Mouse (Mus musculus): ENCODE data around the gene Rtkn2. TPM values are rescaled to one million over a fixed set of nuclear protein-coding genes. Genes with fewer than 3 reads are reported as not detected.

Rtkn2 gene
- polyA plus RNA-seq, 1 experiment from 2014 or later = 3.4 TPM

DNA sequence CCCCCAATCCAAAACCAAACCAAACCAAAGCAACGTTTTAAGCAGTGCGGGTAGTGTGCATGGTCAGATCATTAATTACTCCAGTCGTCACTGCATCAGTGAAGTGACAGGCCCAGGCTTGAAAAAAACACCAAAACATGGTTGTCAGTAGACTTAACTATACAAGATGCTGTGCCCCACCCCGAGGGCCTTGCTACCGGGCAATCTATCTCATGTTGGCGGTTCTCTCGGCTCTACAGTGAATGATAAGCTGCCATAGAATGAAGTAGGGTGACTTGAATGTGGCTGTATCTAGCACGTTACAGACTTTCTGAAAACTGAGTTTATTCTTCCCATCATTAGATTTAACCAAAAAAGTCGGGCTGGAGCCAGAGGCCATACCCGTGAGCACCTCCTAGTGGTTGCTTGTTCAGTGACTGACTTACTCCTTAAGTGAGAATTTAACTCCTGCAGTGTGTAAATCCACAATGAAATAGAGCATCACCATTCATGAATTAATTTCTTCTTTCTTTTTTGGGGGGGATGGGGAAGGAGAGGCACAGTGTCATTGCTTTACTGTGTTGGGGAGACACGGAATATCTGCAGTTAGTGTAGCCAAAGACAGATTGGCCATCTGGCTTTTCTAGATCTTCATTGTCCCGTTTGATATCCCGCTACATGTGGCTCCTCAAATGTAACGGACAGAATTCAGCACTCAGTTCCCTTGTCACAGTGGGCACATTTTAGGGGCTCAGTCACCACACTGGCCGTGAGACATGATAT lies 110.2 kb downstream of the Rtkn2 start:
- DNase-seq (ENCODE audit: low spot score) (no peak), ATAC-seq (ENCODE audit: low FRiP score) (no peak)
- Histone ChIP-seq H3K27me3 (ENCODE audit: control insufficient read depth, insufficient read depth, low read length) (no peaks in the 10 kb centered on the region), H3K27ac (no peak overlapping the region), H3K4me1 (replicated peaks; ENCODE audit: control insufficient read depth, insufficient read depth, low read length) (no peaks in the 10 kb centered on the region), H3K9me3 (ENCODE audit: control insufficient read depth, low read length) (no peaks in the 10 kb centered on the region), H3K36me3 (replicated peaks; ENCODE audit: control insufficient read depth, insufficient read depth) (no peaks in the 10 kb centered on the region), H3K4me3 (replicated peaks; ENCODE audit: low read length) (no peak overlapping the region), H3K9ac (no peak overlapping the region), H3K4me2 (replicated peaks) (no peak overlapping the region)
- 69% methylated on average over 15 of the region's 15 CpGs for WGBS

DNA sequence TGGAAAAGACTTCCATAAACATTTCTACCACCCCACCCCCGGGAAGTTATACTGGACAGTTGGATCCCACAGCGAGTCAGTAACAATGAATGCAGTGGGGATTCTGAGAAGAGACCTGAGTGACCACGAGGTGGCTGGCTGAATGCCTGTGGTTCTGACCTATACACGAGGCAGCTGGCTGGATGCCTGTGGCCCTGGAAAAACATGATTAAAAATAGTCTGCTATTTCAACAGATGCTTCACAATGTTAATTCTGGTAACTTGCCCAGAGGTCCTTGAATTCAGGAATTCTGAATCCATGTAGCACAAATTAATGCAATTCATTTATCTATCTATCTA lies 110.8 kb downstream of the Rtkn2 start:
- no peaks in the 10 kb centered on the region for H3K9me3 ChIP-seq (ENCODE audit: control insufficient read depth, low read length)
- H3K4me2 ChIP-seq (replicated peaks) = no peak overlapping the region
- WGBS = 66% methylated on average over 4 of the region's 4 CpGs
- no peak overlapping the region for H3K9ac ChIP-seq
- H3K36me3 ChIP-seq (replicated peaks; ENCODE audit: control insufficient read depth, insufficient read depth) = no peaks in the 10 kb centered on the region
- ATAC-seq (ENCODE audit: low FRiP score) (no peak), DNase-seq (ENCODE audit: low spot score) (no peak)
- no peaks in the 10 kb centered on the region for H3K4me1 ChIP-seq (replicated peaks; ENCODE audit: control insufficient read depth, insufficient read depth, low read length)
- no peak overlapping the region for H3K4me3 ChIP-seq (replicated peaks; ENCODE audit: low read length)
- H3K27ac ChIP-seq = no peak overlapping the region
- H3K27me3 ChIP-seq (ENCODE audit: control insufficient read depth, insufficient read depth, low read length) = no peaks in the 10 kb centered on the region

DNA sequence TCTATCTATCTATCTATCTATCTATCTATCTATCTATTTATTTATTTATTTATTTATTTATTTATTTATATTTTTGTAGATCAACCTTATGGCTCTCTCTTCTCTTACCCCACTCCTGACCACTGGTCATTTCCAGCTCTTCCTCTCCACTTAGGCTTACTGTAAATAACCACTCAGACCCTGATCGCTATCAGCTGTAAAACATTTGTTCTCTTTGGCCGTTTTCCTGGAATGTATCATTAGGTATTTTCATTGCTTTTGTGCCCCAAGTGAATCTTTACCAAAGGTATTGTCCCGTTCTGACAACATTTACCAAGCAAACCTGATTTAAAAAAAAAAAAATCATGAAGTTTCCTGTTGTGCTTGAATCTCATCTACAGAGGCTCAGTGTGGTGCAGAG lies 111.2 kb downstream of the Rtkn2 start:
- H3K27me3 ChIP-seq (ENCODE audit: control insufficient read depth, insufficient read depth, low read length) = no peaks in the 10 kb centered on the region
- no peak overlapping the region for H3K4me2 ChIP-seq (replicated peaks)
- no peak overlapping the region for H3K9ac ChIP-seq
- WGBS = 84% methylated on average over 3 of the region's 3 CpGs
- no peak overlapping the region for H3K27ac ChIP-seq
- H3K9me3 ChIP-seq (ENCODE audit: control insufficient read depth, low read length) = no peaks in the 10 kb centered on the region
- no peaks in the 10 kb centered on the region for H3K36me3 ChIP-seq (replicated peaks; ENCODE audit: control insufficient read depth, insufficient read depth)
- no peak overlapping the region for H3K4me3 ChIP-seq (replicated peaks; ENCODE audit: low read length)
- no peak for ATAC-seq (ENCODE audit: low FRiP score)
- no peaks in the 10 kb centered on the region for H3K4me1 ChIP-seq (replicated peaks; ENCODE audit: control insufficient read depth, insufficient read depth, low read length)
- DNase-seq (ENCODE audit: low spot score) = no peak

DNA sequence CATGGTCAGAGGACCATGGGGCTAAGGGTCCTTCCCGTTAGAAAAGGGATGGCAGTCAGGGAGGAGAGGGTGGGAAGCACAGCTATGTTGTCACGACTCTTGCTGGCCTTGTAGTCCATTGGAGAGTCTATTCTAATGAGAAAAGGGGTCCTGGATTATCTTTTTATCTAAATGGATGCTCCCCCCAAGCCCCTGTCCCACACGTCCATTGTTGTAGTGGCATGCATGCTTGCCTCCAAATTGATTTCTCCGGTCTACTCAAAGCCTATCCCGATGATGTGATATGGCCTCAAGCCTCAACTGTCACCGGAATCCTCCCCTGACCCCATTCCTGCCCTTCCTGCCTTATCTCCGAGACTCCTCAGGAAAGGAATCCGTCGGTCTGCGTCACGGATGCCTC lies 111.6 kb downstream of the Rtkn2 start:
- DNase-seq (ENCODE audit: low spot score) = no peak
- WGBS = 82% methylated on average over 11 of the region's 11 CpGs
- Histone ChIP-seq H3K9me3 (ENCODE audit: control insufficient read depth, low read length) (no peaks in the 10 kb centered on the region), H3K4me1 (replicated peaks; ENCODE audit: control insufficient read depth, insufficient read depth, low read length) (no peaks in the 10 kb centered on the region), H3K36me3 (replicated peaks; ENCODE audit: control insufficient read depth, insufficient read depth) (peaks cover under 1% of the 10 kb centered on the region; the same call in 1 of the 2 replicates), H3K4me2 (replicated peaks) (no peak overlapping the region), H3K4me3 (replicated peaks; ENCODE audit: low read length) (no peak overlapping the region), H3K27me3 (ENCODE audit: control insufficient read depth, insufficient read depth, low read length) (no peaks in the 10 kb centered on the region), H3K27ac (no peak overlapping the region), H3K9ac (no peak overlapping the region)
- no peak for ATAC-seq (ENCODE audit: low FRiP score)

DNA sequence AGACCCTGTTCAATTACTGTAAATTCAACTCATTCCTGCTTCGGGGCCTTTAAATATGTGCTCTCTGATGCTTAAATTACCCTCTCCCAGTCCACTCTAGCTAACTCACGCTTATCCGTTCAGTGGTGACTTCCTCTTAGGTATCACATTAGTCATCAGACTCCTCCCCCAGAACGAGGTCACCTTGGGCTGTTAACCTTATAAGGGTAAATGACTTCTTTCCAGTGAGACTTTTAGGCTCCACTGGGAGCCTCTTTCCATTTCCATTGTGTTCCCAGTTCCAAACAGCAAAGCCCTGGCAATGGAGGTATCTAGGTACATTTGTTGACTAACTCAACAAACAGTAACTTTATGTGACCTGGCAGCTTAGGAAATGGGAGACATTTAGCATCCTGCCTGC lies 112.5 kb downstream of the Rtkn2 start:
- Histone ChIP-seq H3K4me2 (replicated peaks) (no peak overlapping the region), H3K36me3 (replicated peaks; ENCODE audit: control insufficient read depth, insufficient read depth) (peaks cover 9% of the 10 kb centered on the region), H3K27ac (no peak overlapping the region), H3K4me3 (replicated peaks; ENCODE audit: low read length) (no peak overlapping the region), H3K9ac (no peak overlapping the region), H3K27me3 (ENCODE audit: control insufficient read depth, insufficient read depth, low read length) (no peaks in the 10 kb centered on the region), H3K4me1 (replicated peaks; ENCODE audit: control insufficient read depth, insufficient read depth, low read length) (no peaks in the 10 kb centered on the region), H3K9me3 (ENCODE audit: control insufficient read depth, low read length) (no peaks in the 10 kb centered on the region)
- ATAC-seq (ENCODE audit: low FRiP score) (no peak), DNase-seq (ENCODE audit: low spot score) (no peak)
- WGBS = 84% methylated on average over 4 of the region's 4 CpGs

DNA sequence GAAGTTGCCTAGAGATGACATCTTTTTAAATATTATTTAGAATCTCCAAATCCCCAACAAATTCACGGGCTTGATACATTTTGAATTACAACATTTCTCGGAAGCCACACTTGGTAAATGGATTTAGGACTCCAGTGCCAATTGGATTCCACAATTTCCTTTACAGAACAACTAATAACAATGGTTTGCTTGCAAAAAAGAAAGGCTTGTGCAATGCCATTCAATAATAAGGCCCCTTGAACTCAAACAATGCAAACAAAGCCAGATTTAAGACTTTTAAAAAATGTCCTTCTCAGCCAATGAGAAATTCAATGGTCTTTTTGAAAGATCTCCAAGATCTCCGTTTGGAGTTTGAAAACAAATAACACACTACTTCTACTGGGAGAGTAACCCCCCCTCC lies 114.1 kb downstream of the Rtkn2 start:
- ATAC-seq (ENCODE audit: low FRiP score) (no peak), DNase-seq (ENCODE audit: low spot score) (no peak)
- no peaks in the 10 kb centered on the region for H3K4me1 ChIP-seq (replicated peaks; ENCODE audit: control insufficient read depth, insufficient read depth, low read length)
- no peaks in the 10 kb centered on the region for H3K27me3 ChIP-seq (ENCODE audit: control insufficient read depth, insufficient read depth, low read length)
- H3K4me2 ChIP-seq (replicated peaks) = no peak overlapping the region
- H3K9ac ChIP-seq = no peak overlapping the region
- H3K36me3 ChIP-seq (replicated peaks; ENCODE audit: control insufficient read depth, insufficient read depth) = peaks cover 22% of the 10 kb centered on the region
- H3K4me3 ChIP-seq (replicated peaks; ENCODE audit: low read length) = no peak overlapping the region
- no peaks in the 10 kb centered on the region for H3K9me3 ChIP-seq (ENCODE audit: control insufficient read depth, low read length)
- WGBS = 70% methylated on average over 3 of the region's 3 CpGs
- H3K27ac ChIP-seq = no peak overlapping the region

DNA sequence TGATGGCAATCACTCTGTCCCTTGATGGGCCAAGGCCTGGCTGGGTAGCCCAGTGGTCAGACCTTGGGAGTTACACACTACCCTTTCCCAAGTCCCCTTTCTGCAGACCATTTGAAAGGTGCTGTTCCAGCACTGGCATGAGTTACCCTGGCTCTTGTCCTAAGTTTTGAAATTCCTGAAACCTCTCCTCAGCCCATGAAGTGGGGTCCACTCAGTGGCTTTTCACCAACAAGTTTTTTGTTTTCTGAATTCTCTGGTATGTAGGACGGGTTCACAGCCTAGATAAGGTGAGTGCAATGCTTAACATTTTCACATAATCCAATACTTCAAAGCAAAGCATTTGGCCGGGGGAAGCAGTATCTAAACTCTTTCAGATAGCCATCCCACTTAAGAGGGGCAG lies 115.8 kb downstream of the Rtkn2 start:
- DNase-seq (ENCODE audit: low spot score) (no peak), ATAC-seq (ENCODE audit: low FRiP score) (no peak)
- no peaks in the 10 kb centered on the region for H3K4me1 ChIP-seq (replicated peaks; ENCODE audit: control insufficient read depth, insufficient read depth, low read length)
- 91% methylated on average over 2 of the region's 2 CpGs for WGBS
- peaks cover 22% of the 10 kb centered on the region for H3K36me3 ChIP-seq (replicated peaks; ENCODE audit: control insufficient read depth, insufficient read depth)
- no peaks in the 10 kb centered on the region for H3K9me3 ChIP-seq (ENCODE audit: control insufficient read depth, low read length)
- H3K4me3 ChIP-seq (replicated peaks; ENCODE audit: low read length) = no peak overlapping the region
- H3K4me2 ChIP-seq (replicated peaks) = no peak overlapping the region
- H3K9ac ChIP-seq = no peak overlapping the region
- H3K27ac ChIP-seq = no peak overlapping the region
- no peaks in the 10 kb centered on the region for H3K27me3 ChIP-seq (ENCODE audit: control insufficient read depth, insufficient read depth, low read length)

DNA sequence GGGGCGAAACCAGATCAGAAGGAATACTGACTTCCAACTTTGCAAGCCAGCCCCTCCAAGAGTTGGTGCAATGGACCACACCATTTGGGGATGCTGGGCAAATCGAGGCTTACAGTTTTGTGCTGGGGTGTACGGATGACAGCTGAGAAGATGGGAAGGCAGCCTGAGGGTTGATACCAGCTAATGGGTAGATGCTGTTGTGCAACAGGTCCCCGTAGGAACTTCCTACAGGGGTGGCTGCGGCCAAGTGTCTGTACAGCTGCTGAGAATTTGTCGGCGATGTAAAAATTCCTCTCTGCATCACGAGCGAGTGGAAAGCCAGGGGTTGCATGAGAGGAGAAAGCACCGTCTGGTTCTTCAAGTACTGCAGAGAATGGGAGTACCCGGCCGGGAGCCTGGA lies 117.0 kb downstream of the Rtkn2 start:
- H3K36me3 ChIP-seq (replicated peaks; ENCODE audit: control insufficient read depth, insufficient read depth) = peaks cover 31% of the 10 kb centered on the region
- 95% methylated on average over 12 of the region's 12 CpGs for WGBS
- ATAC-seq (ENCODE audit: low FRiP score) = no peak

DNA sequence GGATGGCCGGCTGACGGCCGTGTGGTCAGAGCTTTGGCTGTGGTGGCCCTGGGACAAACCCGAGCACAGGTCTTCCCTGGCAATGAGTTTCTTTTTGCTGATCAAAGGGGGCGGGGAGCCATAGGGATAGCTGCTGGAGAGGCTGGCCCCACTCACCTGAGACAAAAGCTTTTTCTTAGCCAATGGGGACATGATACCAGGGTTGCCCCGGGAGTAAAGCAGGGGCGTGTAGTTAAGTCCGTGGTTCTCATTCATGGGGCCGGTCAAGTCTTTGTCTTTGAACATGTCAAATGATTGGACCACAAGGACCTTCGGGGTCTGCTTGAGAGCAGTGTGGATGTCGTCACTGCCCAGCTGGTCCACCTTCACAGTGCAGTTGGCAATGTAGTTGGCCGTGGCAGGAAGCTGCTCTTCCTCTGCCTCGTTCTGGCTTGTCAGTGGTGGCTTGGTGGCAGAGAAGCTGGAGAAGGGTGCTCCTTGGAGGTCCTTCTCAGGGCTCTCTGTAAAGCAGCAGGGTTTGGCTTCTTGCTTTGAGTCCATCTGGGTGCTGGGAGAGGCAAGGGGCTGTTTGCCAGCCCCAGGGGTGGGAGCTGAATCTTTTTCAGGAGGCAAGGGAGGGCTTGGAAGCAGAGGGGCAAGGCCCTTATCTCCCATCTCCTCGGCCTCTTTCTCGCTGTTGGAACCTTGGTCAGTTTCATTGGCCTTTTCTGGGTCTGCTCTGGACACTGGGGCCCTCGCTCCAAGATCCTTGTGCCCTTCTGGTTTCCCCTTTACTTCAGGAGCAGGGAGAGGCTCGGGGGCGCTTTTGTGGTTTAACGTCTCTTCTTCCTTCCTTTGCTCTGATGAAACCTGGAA lies 118.7 kb downstream of the Rtkn2 start:
- Histone ChIP-seq H3K9ac (no peak overlapping the region), H3K4me3 (replicated peaks; ENCODE audit: low read length) (no peak overlapping the region), H3K9me3 (ENCODE audit: control insufficient read depth, low read length) (no peaks in the 10 kb centered on the region), H3K27ac (no peak overlapping the region), H3K4me1 (replicated peaks; ENCODE audit: control insufficient read depth, insufficient read depth, low read length) (no peaks in the 10 kb centered on the region; the same call in 1 of the 2 replicates), H3K4me2 (replicated peaks) (no peak overlapping the region), H3K36me3 (replicated peaks; ENCODE audit: control insufficient read depth, insufficient read depth) (peaks cover 31% of the 10 kb centered on the region), H3K27me3 (ENCODE audit: control insufficient read depth, insufficient read depth, low read length) (no peaks in the 10 kb centered on the region)
- DNase-seq (ENCODE audit: low spot score) (no peak), ATAC-seq (ENCODE audit: low FRiP score) (no peak)
- WGBS = 93% methylated on average over 19 of the region's 19 CpGs

More for the DNA sequence above, 117.0 kb downstream of the Rtkn2 start:
- no peaks in the 10 kb centered on the region for H3K4me1 ChIP-seq (replicated peaks; ENCODE audit: control insufficient read depth, insufficient read depth, low read length)
- no peak overlapping the region for H3K4me3 ChIP-seq (replicated peaks; ENCODE audit: low read length)
- DNase-seq (ENCODE audit: low spot score) = no peak
- H3K9me3 ChIP-seq (ENCODE audit: control insufficient read depth, low read length) = no peaks in the 10 kb centered on the region
- H3K27ac ChIP-seq = no peak overlapping the region
- no peaks in the 10 kb centered on the region for H3K27me3 ChIP-seq (ENCODE audit: control insufficient read depth, insufficient read depth, low read length)
- H3K9ac ChIP-seq = no peak overlapping the region
- no peak overlapping the region for H3K4me2 ChIP-seq (replicated peaks)
